In genomic region chr14:117625100-117625710, GRCm38 (mm10) we compare ENCODE assay signal across 17 mouse cellular contexts.
DNase-seq lines count a peak whose midpoint lies in the region; ATAC-seq and TF ChIP-seq lines count a peak whose summit lies in the region.
"Had no signal": no experiment of that assay in that cellular context is flagged by ENCODE, and none has a peak within 500 bp of the region (broad histone marks: within the 10 kb centered on the region; RNA-seq: fewer than 3 reads in every experiment).

No protein-coding gene starts in this region.

- no peak for TF ChIP-seq RAD21 in MEL (IDR thresholded peaks at IDR 0.05; ENCODE audit: low read depth, low read length)

- DNase-seq in B cell, adult 2 months = peak; percentile 60 to 64
- DNase-seq in MEL (ENCODE audit: low read depth, low spot score) (peak; percentile 59), adipocyte (ENCODE audit: low spot score) (no peak)
- DNase-seq in lung, embryonic 14.5 days = peak; percentile 39
- DNase-seq in monocyte, adult 2 months (ENCODE audit: low read depth in 1 of 2, low spot score in 2 of 2) = peak; percentile 12 to 18
- no peak for DNase-seq in urinary bladder, postnatal 36 days (ENCODE audit: low spot score in 2 of 2)
- DNase-seq in heart, postnatal 4 days = no peak
- DNase-seq: cerebellum, adult 11 months; gastrocnemius, postnatal 14 days; heart, postnatal 36 days; right cerebral cortex, postnatal 4 days had no signal

- no peak for TF ChIP-seq POLR2A in MEL (IDR thresholded peaks at IDR 0.05; ENCODE audit: control insufficient read depth in 1 of 2, insufficient read depth in 1 of 2, low read depth in 1 of 2, low read length in 2 of 2, poor library complexity in 1 of 2)

- H3K79me2 ChIP-seq in MEL (ENCODE audit: control insufficient read depth, insufficient read depth, low read length, poor library complexity) = no peaks in the 10 kb centered on the region

- no peak for TF ChIP-seq CTCF in MEL (IDR thresholded peaks at IDR 0.05 in 2 of 3, conservative IDR thresholded peaks at IDR 0.05 in 1 of 3; ENCODE audit: control insufficient read depth in 1 of 3, insufficient read depth in 1 of 3, low read depth in 2 of 3, low read length in 3 of 3, poor library complexity in 1 of 3, severe bottlenecking in 1 of 3)
- no peak for TF ChIP-seq CTCF in lung, embryonic 14.5 days (IDR thresholded peaks at IDR 0.05; ENCODE audit: low read depth)

- peak overlapping the region; percentile 46; the same call in 1 of the 2 replicates for H3K27ac ChIP-seq in MEL (ENCODE audit: control insufficient read depth, low read depth, low read length)
- no peak overlapping the region for H3K27ac ChIP-seq in lung, embryonic 14.5 days (ENCODE audit: low read depth)
- H3K27ac ChIP-seq: embryonic facial prominence, embryonic 13.5 days; limb, embryonic 15.5 days; midbrain, embryonic 15.5 days; neural tube, embryonic 12.5 days had no signal

- no peak for ATAC-seq in lung, embryonic 14.5 days (ENCODE audit: insufficient read depth)
- ATAC-seq: midbrain, embryonic 15.5 days; Patski had no signal

- no peaks in the 10 kb centered on the region for H3K9me3 ChIP-seq in MEL (replicated peaks; ENCODE audit: insufficient read depth, low read length)
- H3K9me3 ChIP-seq in lung, embryonic 14.5 days (ENCODE audit: low read depth, low read length) = no peaks in the 10 kb centered on the region
- H3K9me3 ChIP-seq: embryonic facial prominence, embryonic 13.5 days; limb, embryonic 15.5 days; midbrain, embryonic 15.5 days; neural tube, embryonic 12.5 days had no signal

- no peaks in the 10 kb centered on the region for H3K27me3 ChIP-seq in MEL (ENCODE audit: control insufficient read depth in 1 of 2, insufficient read depth in 2 of 2, low read length in 2 of 2)
- H3K27me3 ChIP-seq in lung, embryonic 14.5 days (ENCODE audit: insufficient read depth, low read length) = no peaks in the 10 kb centered on the region
- H3K27me3 ChIP-seq: embryonic facial prominence, embryonic 13.5 days; limb, embryonic 15.5 days; midbrain, embryonic 15.5 days; neural tube, embryonic 12.5 days; Patski had no signal

- no peak overlapping the region for H3K4me2 ChIP-seq in lung, embryonic 14.5 days
- H3K4me2 ChIP-seq: embryonic facial prominence, embryonic 13.5 days; heart, embryonic 11.5 days; limb, embryonic 15.5 days; midbrain, embryonic 15.5 days; neural tube, embryonic 12.5 days had no signal

- 57% methylated on average over 9 of the region's 9 CpGs for WGBS in lung, embryonic 14.5 days

- H3K4me1 ChIP-seq in MEL (ENCODE audit: control insufficient read depth in 1 of 2, insufficient read depth in 2 of 2, low read length in 2 of 2) = no peaks in the 10 kb centered on the region
- no peaks in the 10 kb centered on the region for H3K4me1 ChIP-seq in lung, embryonic 14.5 days (ENCODE audit: insufficient read depth)
- H3K4me1 ChIP-seq: limb, embryonic 15.5 days; midbrain, embryonic 15.5 days; neural tube, embryonic 12.5 days had no signal

- H3K9ac ChIP-seq in MEL (ENCODE audit: control insufficient read depth, low read depth, low read length, poor library complexity, severe bottlenecking) = peak overlapping the region; percentile 44; the same call in 1 of the 2 replicates
- H3K9ac ChIP-seq in lung, embryonic 14.5 days = no peak overlapping the region
- H3K9ac ChIP-seq: embryonic facial prominence, embryonic 13.5 days; limb, embryonic 15.5 days; midbrain, embryonic 15.5 days; neural tube, embryonic 12.5 days had no signal

- no peak for TF ChIP-seq EP300 in MEL (IDR thresholded peaks at IDR 0.05; ENCODE audit: low read depth in 1 of 2, low read length in 2 of 2)

- H3K36me3 ChIP-seq in MEL (ENCODE audit: control insufficient read depth in 1 of 2, insufficient read depth in 2 of 2, low read length in 2 of 2) = no peaks in the 10 kb centered on the region; a peak in 1 of 4 replicates
- no peaks in the 10 kb centered on the region for H3K36me3 ChIP-seq in lung, embryonic 14.5 days (ENCODE audit: insufficient read depth)
- H3K36me3 ChIP-seq: embryonic facial prominence, embryonic 13.5 days; limb, embryonic 15.5 days; midbrain, embryonic 15.5 days; neural tube, embryonic 12.5 days had no signal

- H3K4me3 ChIP-seq in MEL (ENCODE audit: control insufficient read depth in 1 of 2, insufficient read depth in 1 of 2, low read depth in 2 of 2, low read length in 2 of 2) = peak overlapping the region; percentile 19 to 36; a peak in 3 of 4 replicates
- no peak overlapping the region for H3K4me3 ChIP-seq in lung, embryonic 14.5 days (ENCODE audit: low read depth, low read length)
- H3K4me3 ChIP-seq: embryonic facial prominence, embryonic 13.5 days; limb, embryonic 15.5 days; midbrain, embryonic 15.5 days; neural tube, embryonic 12.5 days had no signal

TF ChIP-seq in MEL, 35 proteins besides CTCF, POLR2A, EP300 and RAD21:
- TF ChIP-seq ELF1 (IDR thresholded peaks at IDR 0.05; ENCODE audit: low read depth, low read length) (peak; percentile 73), NRF1 (IDR thresholded peaks at IDR 0.05; ENCODE audit: insufficient read depth, low read depth, low read length, poor library complexity, severe bottlenecking) (peak; percentile 58), CHD1 (IDR thresholded peaks at IDR 0.05; ENCODE audit: low read depth, low read length) (no peak)

Comparison
In these comparisons a context has a peak if more than half of its experiments do, and no peak if none do; other contexts are left out.
1. DNase-seq: peak in B cell, adult 2 months (2 of 2), MEL (single experiment), lung, embryonic 14.5 days (single experiment) and monocyte, adult 2 months (2 of 2); none in urinary bladder, postnatal 36 days (0 of 2), adipocyte (single experiment) and heart, postnatal 4 days (single experiment).